Mouse (Mus musculus) mature B cell (primary cell): Measurements from ENCODE around the gene Hoxa6.

Experiments
- in situ Hi-C: fragments of 300-500 bp; cut with MboI; formaldehyde crosslinking; loops from 2 replicates; pipeline ENCODE4 v1.14.3; 2019

Gene Hoxa6

GRCm38 (mm10) chr6:52180726-52181125 lies 27.8 kb downstream of the Hoxa6 start:
- in situ Hi-C loops: no loop called here

- in situ Hi-C loops: no loop called here
These were observed 28.3 kb downstream of the Hoxa6 start for GRCm38 (mm10) chr6:52180213-52180710.

- in situ Hi-C loops: no loop called here
These were observed 28.8 kb downstream of the Hoxa6 start for GRCm38 (mm10) chr6:52179690-52180089.

GRCm38 (mm10) chr6:52178918-52179665 lies 29.4 kb downstream of the Hoxa6 start:
- in situ Hi-C loops: no loop called here

GRCm38 (mm10) chr6:52177806-52178205 lies 30.7 kb downstream of the Hoxa6 start:
- in situ Hi-C loops: no loop called here

- in situ Hi-C loops: no loop called here
These were observed 31.3 kb downstream of the Hoxa6 start, which contains the start of gene 5730596B20Rik for GRCm38 (mm10) chr6:52177061-52177735. 5730596B20Rik (plus strand) TSS chr6:52177498.

- in situ Hi-C loops: no loop called here
These were observed 32.1 kb downstream of the Hoxa6 start for GRCm38 (mm10) chr6:52176391-52176790.

GRCm38 (mm10) chr6:52175864-52176263 lies 32.7 kb downstream of the Hoxa6 start:
- in situ Hi-C loops: no loop called here

GRCm38 (mm10) chr6:52174968-52175751 lies 33.4 kb downstream of the Hoxa6 start:
- in situ Hi-C loops: no loop called here

GRCm38 (mm10) chr6:52173648-52174047 lies 34.9 kb downstream of the Hoxa6 start:
- in situ Hi-C loops: no loop called here

GRCm38 (mm10) chr6:52172501-52172900 lies 36.0 kb downstream of the Hoxa6 start:
- in situ Hi-C loops: no loop called here

- in situ Hi-C loops: no loop called here
These were observed 36.6 kb downstream of the Hoxa6 start for GRCm38 (mm10) chr6:52171938-52172337.

GRCm38 (mm10) chr6:52171331-52171730 lies 37.2 kb downstream of the Hoxa6 start:
- in situ Hi-C loops: no loop called here

- in situ Hi-C loops: no loop called here
These were observed 37.7 kb downstream of the Hoxa6 start for GRCm38 (mm10) chr6:52170898-52171223.

GRCm38 (mm10) chr6:52170166-52170897 lies 38.2 kb downstream of the Hoxa6 start:
- in situ Hi-C loops: no loop called here

GRCm38 (mm10) chr6:52169499-52170165 lies 38.9 kb downstream of the Hoxa6 start:
- in situ Hi-C loops: no loop called here

- in situ Hi-C loops: no loop called here
These were observed 40.1 kb downstream of the Hoxa6 start for GRCm38 (mm10) chr6:52168191-52169055.

- in situ Hi-C loops: no loop called here
These were observed 40.8 kb downstream of the Hoxa6 start for GRCm38 (mm10) chr6:52167736-52168161.

GRCm38 (mm10) chr6:52167176-52167575 lies 41.3 kb downstream of the Hoxa6 start:
- in situ Hi-C loops: no loop called here

- in situ Hi-C loops: no loop called here
These were observed 42.0 kb downstream of the Hoxa6 start for GRCm38 (mm10) chr6:52166431-52167077.
